Mouse (Mus musculus): ENCODE measurements at regions not wholly inside any gene's neighbourhood (a gene's known extent, or its start where the extent isn't known, plus 50 kb on each side); places are given as distances from the start of the nearest gene placed in this dataset.

- no peak for DNase-seq
- intact Hi-C loops (cut with DNase I): no loop called here
These were observed 1537.7 kb upstream of the Gm6569 start for GRCm38 (mm10) chr15:72296648-72297047.

GRCm38 (mm10) chr15:72312417-72312816 is 1521.9 kb upstream of the Gm6569 start:
- no peak for DNase-seq
- intact Hi-C loops (cut with DNase I): no loop called here

GRCm38 (mm10) chr15:72321528-72321927 is 1512.8 kb upstream of the Gm6569 start:
- intact Hi-C loops (cut with DNase I): no loop called here

GRCm38 (mm10) chr15:72322127-72322526 is 1512.2 kb upstream of the Gm6569 start:
- DNase-seq: no peak

More at GRCm38 (mm10) chr15:72321528-72321927, 1512.8 kb upstream of the Gm6569 start:
- DNase-seq: no peak

GRCm38 (mm10) chr15:72323158-72323557 is 1511.2 kb upstream of the Gm6569 start:
- intact Hi-C loops (cut with DNase I): no loop called here
- no peak for DNase-seq

More at GRCm38 (mm10) chr15:72322127-72322526, 1512.2 kb upstream of the Gm6569 start:
- intact Hi-C loops (cut with DNase I): no loop called here

- intact Hi-C loops (cut with DNase I): no loop called here
- no peak for DNase-seq
These were observed 1503.1 kb upstream of the Gm6569 start for GRCm38 (mm10) chr15:72331262-72331661.

GRCm38 (mm10) chr15:72334497-72334896 is 1499.9 kb upstream of the Gm6569 start:
- no peak for DNase-seq
- intact Hi-C loops (cut with DNase I): no loop called here

- DNase-seq: no peak
- intact Hi-C loops (cut with DNase I): no loop called here
These were observed 1494.7 kb upstream of the Gm6569 start for GRCm38 (mm10) chr15:72339629-72340028.

GRCm38 (mm10) chr15:72341991-72342390 is 1492.4 kb upstream of the Gm6569 start:
- no peak for DNase-seq
- intact Hi-C loops (cut with DNase I): no loop called here

- intact Hi-C loops (cut with DNase I): no loop called here
- DNase-seq: no peak
These were observed 1491.9 kb upstream of the Gm6569 start for GRCm38 (mm10) chr15:72342504-72342903.

- intact Hi-C loops (cut with DNase I): no loop called here
- no peak for DNase-seq
These were observed 1490.6 kb upstream of the Gm6569 start for GRCm38 (mm10) chr15:72343794-72344193.

- peak; percentile 43 for DNase-seq
- intact Hi-C loops (cut with DNase I): no loop called here
These were observed 1481.0 kb upstream of the Gm6569 start for GRCm38 (mm10) chr15:72353371-72353770.

- intact Hi-C loops (cut with DNase I): no loop called here
- DNase-seq: no peak
These were observed 1478.7 kb upstream of the Gm6569 start for GRCm38 (mm10) chr15:72355626-72356025.

GRCm38 (mm10) chr15:72359636-72360035 is 1474.7 kb upstream of the Gm6569 start:
- intact Hi-C loops (cut with DNase I): no loop called here
- DNase-seq: no peak

GRCm38 (mm10) chr15:72360049-72360448 is 1474.3 kb upstream of the Gm6569 start:
- intact Hi-C loops (cut with DNase I): no loop called here
- peak; percentile 53 for DNase-seq

GRCm38 (mm10) chr15:72360463-72361030 is 1473.8 kb upstream of the Gm6569 start:
- DNase-seq: peak; percentile 99
- intact Hi-C loops (cut with DNase I): no loop called here

- intact Hi-C loops (cut with DNase I): no loop called here
- no peak for DNase-seq
These were observed 1461.3 kb upstream of the Gm6569 start for GRCm38 (mm10) chr15:72373041-72373440.

GRCm38 (mm10) chr15:72377201-72377600 is 1457.2 kb upstream of the Gm6569 start:
- DNase-seq: no peak
- intact Hi-C loops (cut with DNase I): no loop called here

GRCm38 (mm10) chr15:72379291-72379690 is 1455.1 kb upstream of the Gm6569 start:
- intact Hi-C loops (cut with DNase I): no loop called here
- no peak for DNase-seq

- intact Hi-C loops (cut with DNase I): no loop called here
- peak; percentile 10 for DNase-seq
These were observed 1453.2 kb upstream of the Gm6569 start for GRCm38 (mm10) chr15:72381164-72381563.

GRCm38 (mm10) chr15:72381744-72382143 is 1452.6 kb upstream of the Gm6569 start:
- intact Hi-C loops (cut with DNase I): no loop called here
- peak; percentile 17 for DNase-seq

GRCm38 (mm10) chr15:72382521-72382920 is 1451.8 kb upstream of the Gm6569 start:
- intact Hi-C loops (cut with DNase I): no loop called here
- DNase-seq: no peak

GRCm38 (mm10) chr15:72383062-72383461 is 1451.3 kb upstream of the Gm6569 start:
- intact Hi-C loops (cut with DNase I): no loop called here
- no peak for DNase-seq

Measured in left cerebral cortex, postnatal 4 days (tissue).